Mouse (Mus musculus) liver, postnatal 0 days (tissue): ENCODE data around the gene Nmt1. TPM values are rescaled to one million over a fixed set of nuclear protein-coding genes. Genes with fewer than 3 reads are reported as not detected.

Experiments
- ATAC-seq: fragments of 200-750 bp; cut with Nextera tagmentation; 2 replicates; pipeline ENCODE4 v1.8.0; 2017; ENCODE audit warnings: mild to moderate bottlenecking, moderate library complexity
- DNase-seq: peaks from one replicate; pipeline ENCODE4 v3.0.0-alpha.2; 2016
- H3K27ac ChIP-seq: fragments of 300-500 bp; sonication (generic); 2 replicates; pipeline ENCODE4 v1.5.1; 2014; ENCODE audit warnings: antibody characterized with exemption, moderate library complexity, mild to moderate bottlenecking, low read depth
- H3K27me3 ChIP-seq: fragments of 300-500 bp; sonication (generic); 2 replicates; pipeline ENCODE4 v1.6.1; 2014; ENCODE audit warnings: low read length, control low read depth, mixed read lengths; ENCODE audit not compliant: insufficient read depth
- H3K36me3 ChIP-seq: fragments of 300-500 bp; sonication (generic); replicated peaks from 2 replicates; pipeline ENCODE4 v1.6.1; 2014; ENCODE audit warnings: mild to moderate bottlenecking, control low read depth, low read length, moderate library complexity, mixed read lengths; ENCODE audit not compliant: insufficient read depth
- H3K4me1 ChIP-seq: fragments of 300-500 bp; sonication (generic); 2 replicates; pipeline ENCODE4 v1.6.1; 2014; ENCODE audit warnings: antibody characterized with exemption, mild to moderate bottlenecking, control low read depth; ENCODE audit not compliant: insufficient read depth
- H3K4me2 ChIP-seq: fragments of 300-500 bp; sonication (generic); 2 replicates; pipeline ENCODE4 v1.6.1; 2014; ENCODE audit warnings: low read depth, mild to moderate bottlenecking, low read length, moderate library complexity, mixed read lengths
- H3K4me3 ChIP-seq: fragments of 300-500 bp; sonication (generic); 2 replicates; pipeline ENCODE4 v1.5.1; 2014; ENCODE audit warnings: low read depth, low read length
- H3K9ac ChIP-seq: fragments of 300-500 bp; sonication (generic); replicated peaks from 2 replicates; pipeline ENCODE4 v1.6.1; 2014; ENCODE audit warnings: mild to moderate bottlenecking, moderate library complexity
- H3K9me3 ChIP-seq: fragments of 300-500 bp; sonication (generic); 2 replicates; pipeline ENCODE4 v1.6.1; 2016; ENCODE audit warnings: mild to moderate bottlenecking, control low read depth, low read length, mixed read lengths
- CTCF ChIP-seq: sonication (generic); IDR thresholded peaks from 2 replicates; pipeline ENCODE4 v1.5.1; 2016; ENCODE audit warnings: antibody characterized with exemption, low read depth
- EP300 ChIP-seq: IDR thresholded peaks from 2 replicates; pipeline ENCODE4 v1.6.1; 2016; ENCODE audit warnings: antibody characterized with exemption, low read depth, mild to moderate bottlenecking
- WGBS: fragments of 180-500 bp; shearing (Covaris S2); extraction: QIAGEN DNeasy Blood & Tissue Kit; methylation state at CpG from one replicate; pipeline ENCODE4 v1.1.7; 2014; ENCODE audit not compliant: insufficient replicate concordance; 5-methylcytosine and 5-hydroxymethylcytosine counted together
- microRNA-seq: library from miRNA; unstranded; fragments of <30 nt; microRNA quantifications from one replicate; pipeline ENCODE4, GENCODE M21; 2016
- polyA plus RNA-seq: library from polyadenylated mRNA; unstranded; fragments of >200 nt; fragmentation: Nextera tagmentation; extraction: Ambion mirVana; gene quantifications from 2 replicates; pipeline ENCODE4 v1.2.1, GENCODE M21; 2015

Gene Nmt1
- polyA plus RNA-seq, 1 experiment from 2014 or later, result 37.5 TPM

- DNase-seq (peak; percentile 100), ATAC-seq (peak; percentile 94)
- H3K27me3 ChIP-seq, result no peaks in the 10 kb centered on the region
- TF ChIP-seq CTCF (no peak), EP300 (no peak)
- peak within 1 kb of the TSS; percentile 87 for H3K27ac ChIP-seq
- peak within 1 kb of the TSS; percentile 67 for H3K9ac ChIP-seq
- H3K36me3 ChIP-seq, result no peaks in the 10 kb centered on the region
- peak within 1 kb of the TSS; percentile 87 for H3K4me2 ChIP-seq
- WGBS, result under 1% methylated on average over 52 of the region's 53 CpGs
- peak within 1 kb of the TSS; percentile 63 for H3K4me3 ChIP-seq
- H3K9me3 ChIP-seq, result no peaks in the 10 kb centered on the region
- peaks cover 38% of the 10 kb centered on the region for H3K4me1 ChIP-seq
Observed at GRCm38 (mm10) chr11:103116008-103116818, 88.2 kb downstream of the Nmt1 start, which contains the start of gene Hexim1. Gene Hexim1 (plus strand): TSS chr11:103116231.

- H3K9ac ChIP-seq, result peak overlapping the region; percentile 63
- DNase-seq, result peak; percentile 82
- peaks cover 31% of the 10 kb centered on the region for H3K4me1 ChIP-seq
- H3K9me3 ChIP-seq, result no peaks in the 10 kb centered on the region
- WGBS, result under 1% methylated on average over 35 of the region's 35 CpGs
- H3K4me2 ChIP-seq, result peak overlapping the region; percentile 87
- TF ChIP-seq CTCF (peak; percentile 89), EP300 (no peak)
- peak overlapping the region; percentile 63 for H3K4me3 ChIP-seq
- no peak for ATAC-seq
- peak overlapping the region; percentile 82 for H3K27ac ChIP-seq
- no peaks in the 10 kb centered on the region for H3K27me3 ChIP-seq
- no peaks in the 10 kb centered on the region for H3K36me3 ChIP-seq
Observed at GRCm38 (mm10) chr11:103116959-103117590, 89.1 kb downstream of the Nmt1 start.

- DNase-seq, result no peak
- ATAC-seq, result no peak
- H3K9ac ChIP-seq, result peak overlapping the region; percentile 63
- TF ChIP-seq EP300, result no peak
- no peak for TF ChIP-seq CTCF
- peak overlapping the region; percentile 82 for H3K27ac ChIP-seq
- WGBS, result under 1% methylated on average over 38 of the region's 38 CpGs
- peak overlapping the region; percentile 87 for H3K4me2 ChIP-seq
- H3K9me3 ChIP-seq, result no peaks in the 10 kb centered on the region
- no peaks in the 10 kb centered on the region for H3K27me3 ChIP-seq
- no peaks in the 10 kb centered on the region for H3K36me3 ChIP-seq
- H3K4me1 ChIP-seq, result peaks cover 26% of the 10 kb centered on the region
- H3K4me3 ChIP-seq, result peak overlapping the region; percentile 63
Observed at GRCm38 (mm10) chr11:103117591-103118009, 89.6 kb downstream of the Nmt1 start.

Small RNA genes within 50 kb of the gene (microRNA-seq; reads per million reads assigned to microRNA genes)
- not detected for gene Mir6931

Other genes starting within 250 kb of the Nmt1 start
- gene Gjc1, start 208.5 kb upstream of the Nmt1 start, polyA plus RNA-seq, result 1.4 and 1.6 TPM in 2 replicates
- gene Higd1b, start 192.3 kb upstream of the Nmt1 start, polyA plus RNA-seq, result not detected in 2 replicates
- 39.0 and 45.5 TPM in 2 replicates for gene Eftud2, start 147.2 kb upstream of the Nmt1 start, polyA plus RNA-seq
- gene Ccdc103, start 147.0 kb upstream of the Nmt1 start, polyA plus RNA-seq, result 0.39 and 0.51 TPM in 2 replicates
- gene Fam187a, start 143.0 kb upstream of the Nmt1 start, polyA plus RNA-seq, result not detected in 2 replicates
- gene Gfap, start 127.3 kb upstream of the Nmt1 start, polyA plus RNA-seq, result 3.6 and 3.8 TPM in 2 replicates
- 3.2 and 3.4 TPM in 2 replicates for gene Kif18b, start 103.1 kb upstream of the Nmt1 start, polyA plus RNA-seq
- gene C1ql1, start 81.5 kb upstream of the Nmt1 start, polyA plus RNA-seq, result 0.12 TPM in 1 of 2 replicates, not detected in the other
- 32.3 and 32.5 TPM in 2 replicates for gene Dcakd, start 143 bp downstream of the Nmt1 start, polyA plus RNA-seq
- 0.82 and 0.85 TPM in 2 replicates for gene Plcd3, start 73.5 kb downstream of the Nmt1 start, polyA plus RNA-seq
- 56.5 and 57.0 TPM in 2 replicates for gene Acbd4, start 73.5 kb downstream of the Nmt1 start, polyA plus RNA-seq
- 2.6 and 2.7 TPM in 2 replicates for gene Hexim1, start 88.0 kb downstream of the Nmt1 start, polyA plus RNA-seq
- 3.4 and 3.7 TPM in 2 replicates for gene Hexim2, start 104.2 kb downstream of the Nmt1 start, polyA plus RNA-seq
- gene Fmnl1, start 142.9 kb downstream of the Nmt1 start, polyA plus RNA-seq, result 4.1 and 5.9 TPM in 2 replicates
- 0.09 TPM in 1 of 2 replicates, not detected in the other for gene 1700023F06Rik, start 180.4 kb downstream of the Nmt1 start, polyA plus RNA-seq
- not detected in 2 replicates for gene Spata32, start 190.2 kb downstream of the Nmt1 start, polyA plus RNA-seq
- 0.67 and 0.78 TPM in 2 replicates for gene Map3k14, start 239.3 kb downstream of the Nmt1 start, polyA plus RNA-seq